Mouse (Mus musculus) liver, adult (tissue): ENCODE measurements around the gene Gm3238.
"Not testable (repeated sequence)": the region's sequence is repeated elsewhere in the genome, so short reads cannot be mapped to it uniquely, and the experiment has no call there.

Experiments used
- GATA4 ChIP-seq: IDR thresholded peaks from 2 replicates; pipeline ENCODE4 v1.6.1; 2014; ENCODE audit warnings: mild to moderate bottlenecking, low read length; ENCODE audit not compliant: insufficient replicate concordance

Gm3238 gene

GRCm38 (mm10) chr10:77771225-77771624 lies at the start of gene Gm3238:
Gene Gm3238 (minus strand): TSS chr10:77771325.
- not testable (repeated sequence) for TF ChIP-seq GATA4

GRCm38 (mm10) chr10:77819203-77819602 lies 48.1 kb upstream of the Gm3238 start:
- no peak for TF ChIP-seq GATA4

GRCm38 (mm10) chr10:77818523-77818922 lies 47.4 kb upstream of the Gm3238 start:
- no peak for TF ChIP-seq GATA4

GRCm38 (mm10) chr10:77815514-77815913 lies 44.4 kb upstream of the Gm3238 start:
- no peak for TF ChIP-seq GATA4

- TF ChIP-seq GATA4: no peak
Measured at GRCm38 (mm10) chr10:77814382-77814781, 43.3 kb upstream of the Gm3238 start, which contains the start of gene Gm2696. Gene Gm2696 (plus strand): TSS chr10:77814682.

- TF ChIP-seq GATA4: no peak
Measured at GRCm38 (mm10) chr10:77811743-77812142, 40.6 kb upstream of the Gm3238 start, which contains the start of gene Gm9507. Gene Gm9507 (minus strand): TSS chr10:77811843.

- no peak for TF ChIP-seq GATA4
Measured at GRCm38 (mm10) chr10:77804095-77804494, 33.0 kb upstream of the Gm3238 start.

- TF ChIP-seq GATA4: no peak
Measured at GRCm38 (mm10) chr10:77798921-77799508, 27.9 kb upstream of the Gm3238 start, which contains the start of gene Gm19668. Gene Gm19668 (minus strand): TSS chr10:77799133.

- no peak for TF ChIP-seq GATA4
Measured at GRCm38 (mm10) chr10:77797677-77798076, 26.6 kb upstream of the Gm3238 start.

GRCm38 (mm10) chr10:77794976-77795375 lies 23.9 kb upstream of the Gm3238 start, which contains the start of gene Gm9639:
Gene Gm9639 (minus strand): TSS chr10:77795076.
- no peak for TF ChIP-seq GATA4

GRCm38 (mm10) chr10:77788621-77789020 lies 17.5 kb upstream of the Gm3238 start:
- no peak for TF ChIP-seq GATA4

GRCm38 (mm10) chr10:77787876-77788275 lies 16.8 kb upstream of the Gm3238 start, which contains the start of gene Gm7137:
Gene Gm7137 (minus strand): TSS chr10:77788200.
- not testable (repeated sequence) for TF ChIP-seq GATA4

- not testable (repeated sequence) for TF ChIP-seq GATA4
Measured at GRCm38 (mm10) chr10:77782442-77782841, 11.3 kb upstream of the Gm3238 start, which contains the start of gene Gm3250. Gene Gm3250 (minus strand): TSS chr10:77782542.

- not testable (repeated sequence) for TF ChIP-seq GATA4
Measured at GRCm38 (mm10) chr10:77776844-77777243, 5.7 kb upstream of the Gm3238 start, which contains the start of gene Gm7138. Gene Gm7138 (minus strand): TSS chr10:77776944.

GRCm38 (mm10) chr10:77769727-77770126 lies 1.4 kb downstream of the Gm3238 start:
- TF ChIP-seq GATA4: no peak

- TF ChIP-seq GATA4: not testable (repeated sequence)
Measured at GRCm38 (mm10) chr10:77759582-77759981, 11.5 kb downstream of the Gm3238 start, which contains the start of gene Gm3233. Gene Gm3233 (minus strand): TSS chr10:77759682.

- no peak for TF ChIP-seq GATA4
Measured at GRCm38 (mm10) chr10:77753448-77753847, 17.7 kb downstream of the Gm3238 start.

- TF ChIP-seq GATA4: not testable (repeated sequence)
Measured at GRCm38 (mm10) chr10:77751254-77751653, 19.9 kb downstream of the Gm3238 start, which contains the start of gene Gm9736. Gene Gm9736 (minus strand): TSS chr10:77751354.
